Mouse (Mus musculus): ENCODE data around the gene Pir. TPM values are rescaled to one million over a fixed set of nuclear protein-coding genes. Genes with fewer than 3 reads are reported as not detected.

Gene Pir
- 1 to 10 TPM; 2.5 to 5.3 TPM for total RNA-seq (2021)

- intact Hi-C loops (cut with DNase I), result no loop called here
- DNase-seq, result peak; percentile 52 to 63
These were observed at the start of gene Pir for GRCm38 (mm10) chrX:164269285-164269761. Pir (plus strand) TSS chrX:164269371.

DNA sequence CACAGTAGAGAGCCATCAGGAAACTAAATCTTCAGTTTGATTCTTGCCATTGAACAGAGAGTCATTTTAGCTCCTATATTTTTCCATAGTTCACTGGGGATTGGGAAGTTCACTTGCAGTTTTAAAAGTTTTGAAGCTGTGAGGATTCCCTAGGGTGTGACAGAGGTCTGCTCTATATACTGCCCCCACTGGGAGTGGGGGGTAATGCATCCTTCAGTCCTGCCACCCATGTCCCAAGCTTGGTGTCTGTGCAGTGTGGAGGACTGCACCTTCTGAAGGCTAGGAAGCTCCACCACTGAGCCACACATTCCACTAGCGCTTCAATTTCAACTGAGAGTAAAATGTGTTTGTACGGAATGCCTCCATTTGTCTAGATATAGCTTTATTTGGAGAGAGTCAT, 47.2 kb upstream of the Pir start:
- DNase-seq, result peak in 1 of 2 experiments; percentile 4

GRCm38 (mm10) chrX:164233380-164233779, 35.8 kb upstream of the Pir start:
- intact Hi-C loops (cut with DNase I), result no loop called here
- DNase-seq, result no peak

More for the DNA sequence above, 47.2 kb upstream of the Pir start:
- intact Hi-C loops (cut with DNase I), result no loop called here

DNA sequence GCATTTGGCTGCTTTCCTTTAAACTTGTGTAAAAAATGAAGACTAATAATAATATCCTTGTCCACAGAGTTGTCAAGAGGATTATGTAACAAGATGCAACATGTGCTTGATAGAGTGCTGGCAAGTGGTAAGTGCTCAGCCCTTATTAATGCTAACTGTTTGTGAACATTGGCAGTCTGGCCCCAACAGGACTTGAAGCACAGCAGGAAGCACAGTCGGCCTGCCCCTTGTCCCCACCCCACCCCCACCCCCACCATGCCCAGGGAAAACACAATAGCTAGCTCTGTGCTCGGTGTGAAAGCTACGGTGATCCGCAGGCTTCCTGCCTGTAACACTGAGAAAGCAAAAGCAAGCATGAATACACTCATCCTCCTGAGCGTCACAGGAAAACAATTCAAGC, 23.5 kb upstream of the Pir start:
- intact Hi-C loops (cut with DNase I), result no loop called here
- DNase-seq, result no peak

GRCm38 (mm10) chrX:164246722-164247121, 22.4 kb upstream of the Pir start:
- intact Hi-C loops (cut with DNase I), result no loop called here
- no peak for DNase-seq

DNA sequence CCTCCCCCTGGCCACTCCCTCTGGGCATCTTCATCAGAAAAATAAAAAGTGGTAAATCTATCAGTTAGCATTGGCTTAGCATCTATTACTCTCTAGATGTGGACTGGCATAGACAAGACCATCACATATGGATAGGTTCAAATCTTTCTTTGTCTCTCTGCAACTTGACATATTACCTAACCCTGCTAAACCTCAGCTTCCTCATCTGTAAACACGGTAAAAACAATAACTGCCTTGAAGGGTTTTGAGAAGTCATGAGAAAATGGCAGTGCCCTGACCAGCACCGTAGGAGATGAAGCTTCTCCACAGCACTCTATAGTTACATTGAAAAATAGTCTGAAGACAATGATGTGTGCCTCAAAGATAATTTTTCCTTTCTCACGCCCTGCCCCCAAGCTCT, 12.6 kb upstream of the Pir start:
- intact Hi-C loops (cut with DNase I), result no loop called here
- DNase-seq, result no peak

GRCm38 (mm10) chrX:164258057-164258456, 11.1 kb upstream of the Pir start, which contains the start of gene Bmx:
Bmx (minus strand) TSS chrX:164258193.
- intact Hi-C loops (cut with DNase I), result no loop called here
- peak; percentile 9 to 16 for DNase-seq

- intact Hi-C loops (cut with DNase I), result no loop called here
- no peak for DNase-seq
These were observed 10.5 kb upstream of the Pir start for GRCm38 (mm10) chrX:164258662-164259061.

DNA sequence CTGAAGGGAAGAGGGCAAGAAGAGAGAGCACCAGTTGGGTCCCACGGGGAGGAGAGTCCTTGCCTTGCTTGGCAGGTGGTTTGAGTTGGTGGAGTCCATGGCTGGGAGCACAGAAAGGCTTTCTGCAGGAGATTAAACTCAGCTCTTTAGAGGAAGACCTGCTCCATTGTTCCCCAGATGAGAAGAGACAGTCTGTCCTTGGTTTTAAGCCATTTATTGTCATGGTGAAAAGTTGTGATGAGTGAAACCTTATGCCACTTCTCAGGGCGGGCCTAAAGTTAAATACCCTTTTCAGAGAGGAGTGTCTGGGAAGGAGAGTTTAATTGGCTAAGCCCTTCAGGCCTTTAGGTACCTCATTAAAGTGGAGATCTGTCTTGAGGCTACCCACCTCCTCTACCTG, 6.9 kb upstream of the Pir start:
- DNase-seq, result no peak
- intact Hi-C loops (cut with DNase I), result no loop called here

GRCm38 (mm10) chrX:164264861-164265260, 4.3 kb upstream of the Pir start:
- intact Hi-C loops (cut with DNase I), result no loop called here
- DNase-seq, result no peak

GRCm38 (mm10) chrX:164270603-164271002, 1.4 kb downstream of the Pir start:
- intact Hi-C loops (cut with DNase I), result no loop called here
- DNase-seq, result no peak

DNA sequence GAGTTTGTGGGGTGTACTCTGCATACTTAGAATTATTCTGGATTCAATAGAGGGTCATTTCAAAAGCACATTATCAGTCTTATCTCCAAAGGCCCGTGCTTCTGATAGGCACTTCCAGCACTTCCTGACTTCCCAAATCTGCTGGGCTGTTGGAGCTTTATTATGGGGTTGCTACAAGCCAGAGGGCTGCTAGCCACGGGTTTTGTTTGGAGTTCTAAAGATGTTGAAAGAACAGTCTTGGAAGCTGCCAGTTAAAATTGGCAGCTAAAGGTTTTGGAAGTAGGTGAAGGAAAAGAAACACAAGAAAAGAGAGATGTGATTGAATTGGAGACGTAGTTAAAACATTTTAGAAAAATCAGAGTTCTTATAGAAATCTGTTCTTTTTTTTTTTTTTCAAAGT, 6.4 kb downstream of the Pir start:
- no peak for DNase-seq
- intact Hi-C loops (cut with DNase I), result no loop called here

DNA sequence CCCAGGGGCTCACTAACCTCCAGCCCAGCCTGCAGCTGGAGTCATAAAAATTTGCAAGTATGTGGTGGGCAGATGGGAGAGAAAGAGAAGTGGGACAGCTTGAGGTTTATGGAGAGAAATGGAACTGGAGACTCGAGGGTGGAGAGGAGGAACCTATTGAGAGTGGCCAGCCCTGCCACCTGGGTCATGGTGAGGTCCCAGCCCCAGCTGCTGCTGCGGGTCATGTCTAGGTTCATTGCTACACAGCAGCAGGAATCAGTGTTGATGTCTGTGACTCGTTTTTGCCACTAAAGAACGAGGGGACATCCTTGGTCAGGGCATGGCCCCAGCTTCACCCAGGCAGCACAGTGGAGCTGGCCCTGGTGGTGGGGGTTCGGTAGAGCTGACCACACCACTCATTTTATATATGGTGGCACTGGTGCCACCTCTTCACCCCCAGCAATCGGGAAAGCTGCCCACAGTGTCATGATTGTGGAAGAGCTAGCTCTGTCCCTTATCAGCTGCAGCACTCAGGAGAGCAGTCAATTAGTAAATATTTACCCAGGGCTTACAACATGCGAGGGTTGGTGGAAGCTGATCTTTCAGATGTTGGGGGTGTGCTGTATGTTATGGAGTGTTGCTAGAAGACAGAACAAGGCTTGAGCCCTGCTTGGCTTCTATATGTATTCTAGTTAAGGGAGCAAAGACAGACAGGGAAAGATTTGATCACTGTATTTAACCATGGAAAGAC, 11.9 kb downstream of the Pir start:
- intact Hi-C loops (cut with DNase I), result loop anchor here (10.0 kb wide), 1 partner anchor 176 kb away; no protein-coding TSS in a partner anchor
- no peak for DNase-seq

DNA sequence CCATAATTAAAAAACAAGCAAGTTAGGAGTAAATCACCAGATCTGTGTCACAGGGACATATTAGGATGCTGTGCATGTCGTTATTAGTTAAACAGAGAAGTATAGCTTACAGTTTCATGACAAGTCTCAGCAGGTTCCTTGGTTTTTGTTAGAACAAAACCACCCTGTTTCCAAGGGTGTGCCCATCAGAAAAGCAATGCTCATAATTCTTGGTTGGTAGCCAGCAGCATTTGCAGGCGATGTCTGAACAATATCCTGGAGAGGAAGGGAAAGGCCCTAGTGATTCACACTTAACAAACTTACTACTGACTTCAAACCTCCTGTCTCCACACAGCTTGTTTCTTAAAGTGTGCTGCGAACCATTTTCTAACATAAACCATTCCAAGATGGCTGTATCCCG, 14.6 kb downstream of the Pir start:
- no peak for DNase-seq
- intact Hi-C loops (cut with DNase I), result loop anchor here (10.0 kb wide), 1 partner anchor 179 kb away; no protein-coding TSS in a partner anchor

- intact Hi-C loops (cut with DNase I), result loop anchor here (1.0 to 10.0 kb wide), 4 partner anchors 104 to 182 kb away; no protein-coding TSS in a partner anchor
- DNase-seq, result peak; percentile 25 to 46
These were observed 17.9 kb downstream of the Pir start for GRCm38 (mm10) chrX:164287077-164287476.

GRCm38 (mm10) chrX:164291147-164291546, 22.0 kb downstream of the Pir start:
- intact Hi-C loops (cut with DNase I), result no loop called here
- peak in 1 of 2 experiments; percentile 2 for DNase-seq

GRCm38 (mm10) chrX:164306250-164306649, 37.1 kb downstream of the Pir start:
- peak in 1 of 2 experiments; percentile 5 for DNase-seq
- intact Hi-C loops (cut with DNase I), result no loop called here

GRCm38 (mm10) chrX:164313876-164314275, 44.7 kb downstream of the Pir start:
- intact Hi-C loops (cut with DNase I), result no loop called here
- DNase-seq, result peak in 1 of 2 experiments; percentile 5

DNA sequence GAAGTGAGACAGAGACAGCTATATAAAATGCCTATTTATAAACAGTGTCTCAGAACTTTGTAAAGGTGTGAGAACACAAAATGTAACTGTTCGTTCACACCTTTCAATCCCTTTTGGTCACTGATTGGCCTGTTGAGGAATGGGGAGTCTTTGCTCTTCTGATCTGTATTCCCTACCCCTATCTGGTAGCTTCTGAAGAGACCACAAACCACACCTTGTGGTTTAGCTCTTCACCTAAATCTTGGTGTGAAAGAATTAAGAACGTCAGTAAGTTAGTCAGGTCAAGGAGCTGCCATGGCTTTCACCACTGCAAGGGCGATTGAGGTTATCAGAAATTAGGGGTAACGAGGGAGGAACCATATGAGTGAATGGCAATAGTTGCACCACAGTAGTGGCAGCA, 49.4 kb downstream of the Pir start:
- intact Hi-C loops (cut with DNase I), result no loop called here
- DNase-seq, result no peak

GRCm38 (mm10) chrX:164320031-164320430, 50.9 kb downstream of the Pir start:
- intact Hi-C loops (cut with DNase I), result no loop called here
- no peak for DNase-seq

DNA sequence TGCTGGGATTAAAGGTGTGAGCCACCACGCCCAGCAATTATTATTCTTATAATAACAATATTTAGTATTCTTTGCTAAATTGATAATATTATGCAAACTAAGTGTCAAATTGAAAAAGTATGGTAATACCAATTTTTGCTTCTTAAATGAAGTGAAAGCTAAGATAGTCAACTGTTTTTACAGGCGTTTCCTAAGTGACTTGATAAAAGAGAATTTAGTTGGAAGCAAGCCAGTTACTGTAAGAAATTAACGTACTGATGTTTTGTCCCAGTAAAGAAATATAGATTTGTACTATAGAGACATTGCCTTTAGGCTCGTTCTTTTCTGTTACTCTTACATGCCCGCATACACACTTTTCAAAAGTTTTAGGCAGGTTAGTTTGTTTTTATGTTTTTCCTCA, 53.3 kb downstream of the Pir start:
- DNase-seq, result no peak

GRCm38 (mm10) chrX:164323391-164323913, 54.3 kb downstream of the Pir start:
- intact Hi-C loops (cut with DNase I), result no loop called here
- no peak for DNase-seq

More for the DNA sequence above, 53.3 kb downstream of the Pir start:
- intact Hi-C loops (cut with DNase I), result no loop called here
